Mouse (Mus musculus): ENCODE measurements at regions not wholly inside any gene's neighbourhood (a gene's known extent, or its start where the extent isn't known, plus 50 kb on each side); places are given as distances from the start of the nearest gene placed in this dataset.
A peak's percentile ranks its signal among the peaks of the same experiment; 100 is the strongest.
"Not testable (repeated sequence)": the region's sequence is repeated elsewhere in the genome, so short reads cannot be mapped to it uniquely, and the experiment has no call there.

- 0 out of 2 replicates have a peak, but pooled peaks cover 3% of the 10 kb centered on the region for H3K4me1 ChIP-seq (ENCODE audit: control insufficient read depth, insufficient read depth, low read length)
- no peaks in the 10 kb centered on the region for H3K9me3 ChIP-seq (ENCODE audit: control insufficient read depth, low read length)
- DNase-seq (ENCODE audit: low spot score) (no peak), ATAC-seq (ENCODE audit: low read depth) (no peak)
- no peaks in the 10 kb centered on the region for H3K27me3 ChIP-seq (replicated peaks; ENCODE audit: control insufficient read depth, insufficient read depth, low read length)
- WGBS = 82% methylated on average over 4 of the region's 4 CpGs
- no peak overlapping the region for H3K4me2 ChIP-seq (ENCODE audit: low read depth, low read length)
- no peak overlapping the region for H3K9ac ChIP-seq (ENCODE audit: low read depth, low read length)
- H3K36me3 ChIP-seq (ENCODE audit: control insufficient read depth, insufficient read depth, low read length) = no peaks in the 10 kb centered on the region
- H3K4me3 ChIP-seq (ENCODE audit: low read depth, low read length) = no peak overlapping the region
- H3K27ac ChIP-seq (replicated peaks; ENCODE audit: low read depth, low read length) = no peak overlapping the region
Observed at GRCm38 (mm10) chr17:84860835-84861234, 70.2 kb upstream of the Lrpprc start.

GRCm38 (mm10) chr17:84864231-84864630 is 73.6 kb upstream of the Lrpprc start:
- not testable (repeated sequence) for H3K9me3 ChIP-seq (ENCODE audit: control insufficient read depth, low read length); H3K4me2 ChIP-seq (ENCODE audit: low read depth, low read length); ATAC-seq (ENCODE audit: low read depth); H3K27ac ChIP-seq (replicated peaks; ENCODE audit: low read depth, low read length); H3K4me3 ChIP-seq (ENCODE audit: low read depth, low read length); H3K27me3 ChIP-seq (replicated peaks; ENCODE audit: control insufficient read depth, insufficient read depth, low read length); DNase-seq (ENCODE audit: low spot score); H3K9ac ChIP-seq (ENCODE audit: low read depth, low read length); H3K4me1 ChIP-seq (ENCODE audit: control insufficient read depth, insufficient read depth, low read length); H3K36me3 ChIP-seq (ENCODE audit: control insufficient read depth, insufficient read depth, low read length)

GRCm38 (mm10) chr17:84865158-84865557 is 74.6 kb upstream of the Lrpprc start:
- Histone ChIP-seq H3K27me3 (replicated peaks; ENCODE audit: control insufficient read depth, insufficient read depth, low read length) (no peaks in the 10 kb centered on the region), H3K4me1 (ENCODE audit: control insufficient read depth, insufficient read depth, low read length) (no peaks in the 10 kb centered on the region), H3K9ac (ENCODE audit: low read depth, low read length) (no peak overlapping the region), H3K4me2 (ENCODE audit: low read depth, low read length) (no peak overlapping the region), H3K36me3 (ENCODE audit: control insufficient read depth, insufficient read depth, low read length) (no peaks in the 10 kb centered on the region), H3K4me3 (ENCODE audit: low read depth, low read length) (no peak overlapping the region), H3K9me3 (ENCODE audit: control insufficient read depth, low read length) (no peaks in the 10 kb centered on the region), H3K27ac (replicated peaks; ENCODE audit: low read depth, low read length) (no peak overlapping the region)
- no peak for DNase-seq (ENCODE audit: low spot score)
- no peak for ATAC-seq (ENCODE audit: low read depth)
- WGBS = 64% methylated on average over 2 of the region's 2 CpGs

DNA sequence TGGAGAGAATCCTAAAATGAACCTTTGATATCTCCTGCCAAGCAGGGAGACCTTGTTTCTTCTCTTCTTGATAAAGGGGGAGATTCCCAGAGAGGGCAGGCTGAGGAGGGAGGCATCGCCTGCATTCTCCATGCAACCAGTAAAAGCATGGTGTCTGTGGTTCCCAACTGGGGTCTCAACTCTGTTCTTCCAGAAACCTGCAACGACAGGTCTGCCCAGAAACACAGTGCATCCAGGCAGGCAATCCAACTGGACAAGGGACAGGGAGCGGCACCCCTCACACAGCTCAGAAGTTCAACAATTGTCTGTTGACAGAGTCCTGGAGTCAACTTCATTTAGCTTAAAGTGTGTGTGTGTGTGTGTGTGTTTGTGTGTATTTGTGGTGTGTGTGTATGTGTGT is 75.0 kb upstream of the Lrpprc start:
- DNase-seq (ENCODE audit: low spot score) = no peak
- H3K27ac ChIP-seq (replicated peaks; ENCODE audit: low read depth, low read length) = no peak overlapping the region
- H3K9me3 ChIP-seq (ENCODE audit: control insufficient read depth, low read length) = no peaks in the 10 kb centered on the region
- H3K9ac ChIP-seq (ENCODE audit: low read depth, low read length) = no peak overlapping the region
- WGBS = 75% methylated on average over 3 of the region's 3 CpGs
- H3K27me3 ChIP-seq (replicated peaks; ENCODE audit: control insufficient read depth, insufficient read depth, low read length) = no peaks in the 10 kb centered on the region
- H3K4me1 ChIP-seq (ENCODE audit: control insufficient read depth, insufficient read depth, low read length) = no peaks in the 10 kb centered on the region
- no peaks in the 10 kb centered on the region for H3K36me3 ChIP-seq (ENCODE audit: control insufficient read depth, insufficient read depth, low read length)
- H3K4me3 ChIP-seq (ENCODE audit: low read depth, low read length) = no peak overlapping the region
- no peak for ATAC-seq (ENCODE audit: low read depth)
- H3K4me2 ChIP-seq (ENCODE audit: low read depth, low read length) = no peak overlapping the region

DNA sequence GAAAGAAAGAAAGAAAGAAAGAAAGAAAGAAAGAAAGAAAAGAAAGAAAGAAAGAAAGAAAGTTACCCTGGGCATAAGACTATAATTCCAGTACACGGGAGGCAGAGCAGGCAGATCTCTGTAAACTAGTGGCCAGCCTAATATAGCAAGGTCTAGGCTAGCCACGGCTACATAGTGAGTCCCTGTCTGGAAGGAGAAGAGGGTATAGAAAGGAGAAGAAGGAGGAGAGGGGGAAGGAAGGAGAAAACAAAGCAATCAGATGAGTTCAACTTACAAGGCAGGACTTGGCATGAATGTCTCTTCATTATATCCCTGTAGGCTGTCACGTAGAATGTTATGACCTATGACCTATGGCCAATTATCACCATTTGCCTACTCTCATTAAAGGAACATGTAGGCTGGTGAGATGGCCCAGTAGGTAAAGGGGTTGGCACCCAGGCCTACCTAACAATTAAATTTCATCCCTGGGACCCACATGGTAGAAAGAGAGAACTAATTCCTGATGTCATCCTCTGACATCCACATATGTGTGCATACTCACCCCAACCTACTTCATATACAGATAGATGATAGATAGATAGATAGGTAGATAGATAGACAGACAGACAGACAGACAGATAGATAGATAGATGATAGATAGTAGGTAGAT is 78.6 kb upstream of the Lrpprc start:
- H3K9me3 ChIP-seq (ENCODE audit: control insufficient read depth, low read length) = no peaks in the 10 kb centered on the region
- H3K9ac ChIP-seq (ENCODE audit: low read depth, low read length) = no peak overlapping the region
- H3K36me3 ChIP-seq (ENCODE audit: control insufficient read depth, insufficient read depth, low read length) = no peaks in the 10 kb centered on the region
- no peaks in the 10 kb centered on the region for H3K4me1 ChIP-seq (ENCODE audit: control insufficient read depth, insufficient read depth, low read length)
- DNase-seq (ENCODE audit: low spot score) (no peak), ATAC-seq (ENCODE audit: low read depth) (no peak)
- H3K4me2 ChIP-seq (ENCODE audit: low read depth, low read length) = no peak overlapping the region
- H3K27ac ChIP-seq (replicated peaks; ENCODE audit: low read depth, low read length) = no peak overlapping the region
- 83% methylated on average over 3 of the region's 3 CpGs for WGBS
- H3K27me3 ChIP-seq (replicated peaks; ENCODE audit: control insufficient read depth, insufficient read depth, low read length) = no peaks in the 10 kb centered on the region
- no peak overlapping the region for H3K4me3 ChIP-seq (ENCODE audit: low read depth, low read length)

- DNase-seq (ENCODE audit: low spot score) = no peak
- 74% methylated on average over 7 of the region's 7 CpGs for WGBS
- H3K36me3 ChIP-seq (ENCODE audit: control insufficient read depth, insufficient read depth, low read length) = no peaks in the 10 kb centered on the region
- no peaks in the 10 kb centered on the region for H3K9me3 ChIP-seq (ENCODE audit: control insufficient read depth, low read length)
- no peak overlapping the region for H3K27ac ChIP-seq (replicated peaks; ENCODE audit: low read depth, low read length)
- no peak overlapping the region for H3K4me2 ChIP-seq (ENCODE audit: low read depth, low read length)
- no peaks in the 10 kb centered on the region for H3K27me3 ChIP-seq (replicated peaks; ENCODE audit: control insufficient read depth, insufficient read depth, low read length)
- no peak overlapping the region for H3K9ac ChIP-seq (ENCODE audit: low read depth, low read length)
- no peak for ATAC-seq (ENCODE audit: low read depth)
- H3K4me3 ChIP-seq (ENCODE audit: low read depth, low read length) = no peak overlapping the region
- H3K4me1 ChIP-seq (ENCODE audit: control insufficient read depth, insufficient read depth, low read length) = no peaks in the 10 kb centered on the region
Observed at GRCm38 (mm10) chr17:84873554-84873953, 83.0 kb upstream of the Lrpprc start.

- Histone ChIP-seq H3K4me1 (ENCODE audit: control insufficient read depth, insufficient read depth, low read length) (no peaks in the 10 kb centered on the region), H3K36me3 (ENCODE audit: control insufficient read depth, insufficient read depth, low read length) (no peaks in the 10 kb centered on the region), H3K4me2 (ENCODE audit: low read depth, low read length) (no peak overlapping the region), H3K9me3 (ENCODE audit: control insufficient read depth, low read length) (no peaks in the 10 kb centered on the region), H3K27me3 (replicated peaks; ENCODE audit: control insufficient read depth, insufficient read depth, low read length) (no peaks in the 10 kb centered on the region), H3K27ac (replicated peaks; ENCODE audit: low read depth, low read length) (no peak overlapping the region), H3K4me3 (ENCODE audit: low read depth, low read length) (no peak overlapping the region), H3K9ac (ENCODE audit: low read depth, low read length) (no peak overlapping the region)
- DNase-seq (ENCODE audit: low spot score) (no peak), ATAC-seq (ENCODE audit: low read depth) (no peak)
- WGBS = 72% methylated on average over 6 of the region's 6 CpGs
Observed at GRCm38 (mm10) chr17:84874494-84874893, 82.0 kb upstream of the Ppm1b start.

GRCm38 (mm10) chr17:84875031-84875430 is 81.5 kb upstream of the Ppm1b start:
- no peak overlapping the region for H3K4me2 ChIP-seq (ENCODE audit: low read depth, low read length)
- H3K36me3 ChIP-seq (ENCODE audit: control insufficient read depth, insufficient read depth, low read length) = no peaks in the 10 kb centered on the region
- H3K4me1 ChIP-seq (ENCODE audit: control insufficient read depth, insufficient read depth, low read length) = no peaks in the 10 kb centered on the region
- WGBS = 77% methylated on average over 6 of the region's 6 CpGs
- H3K27ac ChIP-seq (replicated peaks; ENCODE audit: low read depth, low read length) = no peak overlapping the region
- DNase-seq (ENCODE audit: low spot score) (peak; percentile 35), ATAC-seq (ENCODE audit: low read depth) (no peak)
- no peaks in the 10 kb centered on the region for H3K9me3 ChIP-seq (ENCODE audit: control insufficient read depth, low read length)
- H3K4me3 ChIP-seq (ENCODE audit: low read depth, low read length) = no peak overlapping the region
- no peaks in the 10 kb centered on the region for H3K27me3 ChIP-seq (replicated peaks; ENCODE audit: control insufficient read depth, insufficient read depth, low read length)
- H3K9ac ChIP-seq (ENCODE audit: low read depth, low read length) = no peak overlapping the region

GRCm38 (mm10) chr17:84876037-84876436 is 80.5 kb upstream of the Ppm1b start:
- 79% methylated on average over 4 of the region's 4 CpGs for WGBS
- DNase-seq (ENCODE audit: low spot score) = no peak
- Histone ChIP-seq H3K4me2 (ENCODE audit: low read depth, low read length) (no peak overlapping the region), H3K4me3 (ENCODE audit: low read depth, low read length) (no peak overlapping the region), H3K9me3 (ENCODE audit: control insufficient read depth, low read length) (no peaks in the 10 kb centered on the region), H3K9ac (ENCODE audit: low read depth, low read length) (no peak overlapping the region), H3K27me3 (replicated peaks; ENCODE audit: control insufficient read depth, insufficient read depth, low read length) (no peaks in the 10 kb centered on the region), H3K36me3 (ENCODE audit: control insufficient read depth, insufficient read depth, low read length) (no peaks in the 10 kb centered on the region), H3K27ac (replicated peaks; ENCODE audit: low read depth, low read length) (no peak overlapping the region), H3K4me1 (ENCODE audit: control insufficient read depth, insufficient read depth, low read length) (no peaks in the 10 kb centered on the region)
- ATAC-seq (ENCODE audit: low read depth) = no peak

Measured in embryonic facial prominence, embryonic 14.5 days (tissue).